ENCODE assay signal across 9 mouse cellular contexts in genomic region chrX:62584011-62584625, GRCm38 (mm10).
"Had no signal": no experiment of that assay in that cellular context is flagged by ENCODE, and none has a peak within 500 bp of the region (broad histone marks: within the 10 kb centered on the region; RNA-seq: fewer than 3 reads in every experiment).

No protein-coding gene starts in this region.

- DNase-seq: kidney, postnatal 10 days; lung, embryonic 14.5 days; lung, postnatal 10 days; lung, postnatal 4 days; right cerebral cortex, adult 18-20 months; thymus, adult 18-20 months; thymus, postnatal 14 days had no signal

- ATAC-seq: liver, embryonic 12.5 days; midbrain, embryonic 15.5 days had no signal
